Mouse (Mus musculus) R1 (cell line): ENCODE results near the gene Nlgn1.

Source experiments
- DNase-seq: peaks from one replicate; pipeline ENCODE4 v3.0.0-alpha.2; 2018; ENCODE audit warnings: low read depth, low spot score

Nlgn1 gene

DNA sequence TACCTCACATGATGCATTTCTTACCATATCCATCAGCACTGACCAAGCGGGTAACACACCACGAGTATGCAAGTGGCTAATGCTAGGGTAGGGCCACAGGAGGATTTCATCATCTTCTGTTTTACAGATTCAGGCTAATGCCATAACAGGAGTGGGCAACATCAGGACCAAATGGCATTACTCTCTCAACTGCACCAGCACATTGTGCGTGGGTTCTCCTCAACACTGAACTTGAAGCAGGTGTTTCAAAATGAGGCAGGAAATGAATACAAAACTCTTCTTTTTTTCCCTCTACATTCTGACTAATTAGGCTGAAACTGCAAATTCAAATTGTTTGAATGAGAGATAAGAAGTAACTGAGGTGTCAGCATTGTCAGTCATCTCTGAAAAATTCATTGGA lies 518.9 kb downstream of the Nlgn1 start:
- DNase-seq = no peak

DNA sequence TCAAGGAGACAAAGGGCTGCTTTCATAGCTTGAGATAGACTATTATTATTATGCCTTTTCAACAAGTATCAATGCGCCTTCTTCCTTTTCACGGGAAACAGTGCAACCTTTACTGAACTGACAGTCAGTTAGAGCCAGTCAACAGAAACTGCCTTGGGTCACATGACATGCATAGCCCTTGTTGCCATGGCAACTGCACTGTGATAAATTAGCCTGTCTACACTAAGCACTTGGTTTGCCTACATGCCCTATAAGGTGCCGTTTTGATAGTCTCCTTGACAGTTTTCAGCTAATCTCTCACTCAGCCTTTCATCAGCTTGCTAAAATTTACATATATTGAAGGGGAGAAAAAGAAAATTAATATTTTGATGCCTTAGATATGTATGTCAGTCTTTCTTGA lies 524.7 kb downstream of the Nlgn1 start:
- DNase-seq = peak; percentile 27

DNA sequence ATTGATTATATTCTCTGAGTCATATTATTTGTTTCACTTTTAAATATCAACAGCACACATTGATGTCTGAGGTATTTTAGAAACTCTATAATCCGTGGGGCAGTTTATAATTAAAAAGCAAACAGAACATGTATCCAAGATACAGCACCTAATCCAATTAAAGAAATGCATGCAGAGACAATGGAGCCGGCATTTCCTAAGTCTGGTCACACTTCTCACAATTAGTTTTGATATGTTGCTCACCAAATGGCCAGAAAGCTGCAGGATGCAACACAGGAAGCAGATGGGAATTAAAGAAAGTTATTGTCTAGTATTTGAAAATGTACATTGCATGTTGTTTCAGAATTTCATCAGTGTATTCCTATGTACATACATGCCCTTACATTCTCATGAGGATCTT lies 550.6 kb downstream of the Nlgn1 start:
- no peak for DNase-seq

DNA sequence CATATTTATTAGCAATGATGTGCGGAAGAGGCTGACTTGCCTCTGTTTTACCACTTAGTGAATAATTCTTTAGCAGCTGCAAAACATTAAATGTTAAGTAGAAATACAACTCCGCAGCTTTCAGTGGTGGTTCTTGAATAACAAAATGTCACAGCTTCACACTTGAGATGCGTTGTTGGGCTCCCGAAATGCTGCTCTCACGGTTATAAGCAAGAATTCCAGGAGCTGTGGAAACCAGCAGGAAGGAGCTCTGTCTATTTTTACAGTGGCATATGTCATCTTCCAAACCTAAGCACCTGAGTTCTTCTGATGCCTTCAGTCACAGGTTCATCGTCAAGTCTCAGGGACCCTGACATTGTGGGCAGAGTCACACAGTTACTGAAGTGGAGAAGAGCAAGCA lies 556.8 kb downstream of the Nlgn1 start:
- no peak for DNase-seq

DNA sequence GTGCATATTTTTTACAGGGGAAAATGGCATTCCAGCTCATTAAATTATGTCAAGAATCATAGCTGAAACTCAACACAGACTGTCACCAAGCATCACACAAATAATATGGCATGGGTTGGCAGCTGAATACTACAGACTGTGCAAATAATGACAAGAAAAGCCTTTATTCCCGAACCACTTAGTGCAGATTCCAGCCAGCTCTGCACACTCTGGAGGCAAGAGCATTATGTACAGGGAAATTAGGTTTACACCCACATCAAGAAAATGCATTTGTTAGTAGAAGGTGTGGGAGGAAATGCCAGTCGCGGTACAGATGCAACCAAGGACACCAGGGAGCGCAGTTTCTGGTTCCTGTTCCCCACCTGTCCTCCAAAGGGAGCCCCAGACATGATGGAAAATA lies 558.4 kb downstream of the Nlgn1 start:
- DNase-seq = no peak

DNA sequence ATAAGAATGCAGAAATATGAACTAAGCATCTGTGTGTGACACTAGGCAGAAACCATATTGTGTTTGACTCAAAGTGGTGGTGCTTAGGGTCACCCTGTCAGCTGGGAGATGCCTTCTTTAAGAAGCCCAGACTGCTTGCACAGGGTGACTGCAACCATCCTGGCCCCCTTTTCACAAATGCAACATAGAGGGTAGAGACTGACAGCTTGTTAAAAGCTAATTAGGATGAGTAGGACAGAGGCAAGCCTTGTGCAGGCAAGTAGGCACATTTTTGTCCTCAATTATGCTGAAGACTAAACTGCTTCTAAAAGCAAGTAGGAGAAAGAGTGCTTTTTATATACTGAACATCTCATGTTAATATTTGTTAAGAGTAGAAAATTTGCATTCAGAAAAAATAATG lies 558.8 kb downstream of the Nlgn1 start:
- no peak for DNase-seq

DNA sequence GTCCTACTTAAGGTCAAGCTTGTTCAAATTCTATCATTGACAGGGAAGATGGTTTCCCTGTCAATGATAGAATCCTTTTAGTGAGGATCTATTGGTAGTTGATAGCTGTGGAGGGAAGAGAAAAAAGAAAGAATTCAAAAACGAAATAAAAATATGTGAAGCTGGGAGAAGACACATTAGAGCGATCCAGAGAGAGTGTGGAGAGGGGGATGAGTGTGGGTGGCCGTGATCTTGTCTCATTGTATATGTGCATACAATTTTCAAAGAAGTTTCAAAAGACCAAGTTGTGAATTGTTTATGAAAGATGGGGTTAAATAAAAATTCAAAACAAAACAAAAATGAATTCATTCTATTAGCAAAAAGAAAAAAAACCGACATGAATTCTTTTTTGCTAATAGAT lies 568.6 kb downstream of the Nlgn1 start:
- DNase-seq = no peak

DNA sequence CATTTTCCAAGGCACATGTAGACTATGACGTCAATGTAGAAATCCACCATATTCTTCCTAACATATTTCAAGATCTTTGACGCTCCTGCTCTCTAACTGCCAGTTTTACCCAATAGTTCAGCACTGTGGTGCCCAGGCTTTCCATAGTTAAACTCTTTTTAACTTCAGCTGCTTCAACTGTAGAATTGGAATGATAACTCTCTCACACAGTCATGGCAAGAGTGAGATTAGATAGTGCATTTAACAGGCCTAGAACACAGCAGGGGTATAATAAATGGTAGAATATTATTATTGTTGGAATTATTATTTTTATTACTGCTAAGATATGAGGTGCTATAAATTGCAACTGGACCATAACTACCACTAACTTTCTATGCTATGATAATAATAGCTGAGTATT lies 574.4 kb downstream of the Nlgn1 start:
- DNase-seq = no peak

DNA sequence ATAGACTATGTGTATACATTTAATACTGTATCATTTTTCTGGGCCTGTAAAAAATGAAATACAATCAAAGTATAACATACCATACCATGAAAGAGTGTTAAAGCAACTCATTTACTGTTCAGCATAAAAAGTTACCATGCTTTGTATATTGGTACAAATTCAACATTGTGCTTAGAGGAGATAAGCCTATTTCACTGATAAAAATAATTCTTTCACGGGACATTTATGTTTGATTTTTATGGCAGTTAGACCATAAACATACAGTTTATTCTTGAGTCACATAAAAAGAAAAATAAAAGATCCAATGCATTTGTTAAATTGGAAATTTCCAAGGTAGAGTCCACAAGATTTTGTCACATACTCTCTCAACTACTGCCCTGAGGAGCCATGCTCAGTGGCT lies 608.1 kb downstream of the Nlgn1 start:
- no peak for DNase-seq

DNA sequence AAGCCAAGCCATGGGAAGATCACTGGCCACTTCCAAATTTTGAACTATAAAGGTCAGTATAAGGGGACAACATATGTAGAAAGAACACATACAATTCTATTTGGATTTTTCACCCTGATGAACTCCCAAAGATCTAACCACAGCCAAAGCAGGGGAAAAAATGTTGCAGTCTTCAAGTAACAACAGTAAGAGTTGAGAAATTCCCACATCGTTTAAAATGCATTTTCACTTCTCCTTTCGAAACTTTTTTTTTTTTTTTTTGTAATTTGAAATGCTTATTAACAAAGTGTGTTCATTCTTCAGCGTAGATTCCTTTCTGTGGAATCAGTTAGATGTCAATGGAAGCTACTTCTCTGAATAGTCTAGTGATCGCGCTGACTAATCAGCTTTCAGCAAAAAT lies 610.8 kb downstream of the Nlgn1 start:
- DNase-seq = no peak

DNA sequence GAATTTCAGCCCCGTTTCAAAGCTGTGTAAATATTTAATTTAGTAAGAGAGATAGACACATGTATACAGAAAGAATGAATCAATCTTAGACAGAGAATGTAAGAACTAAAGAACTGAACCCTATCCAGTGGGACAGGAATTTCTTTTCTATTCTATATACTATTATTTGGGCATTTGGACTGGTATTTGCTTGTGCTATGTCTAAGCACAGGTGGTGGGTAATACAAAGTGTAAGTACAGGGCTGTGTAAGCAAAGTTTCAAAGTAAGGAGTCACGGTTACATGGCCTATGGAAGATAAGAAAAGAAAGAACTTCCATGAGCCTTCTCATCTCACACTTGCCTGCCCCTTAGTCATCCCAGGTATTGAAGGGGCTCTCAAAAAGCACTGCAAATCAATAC lies 624.9 kb downstream of the Nlgn1 start:
- DNase-seq = no peak

DNA sequence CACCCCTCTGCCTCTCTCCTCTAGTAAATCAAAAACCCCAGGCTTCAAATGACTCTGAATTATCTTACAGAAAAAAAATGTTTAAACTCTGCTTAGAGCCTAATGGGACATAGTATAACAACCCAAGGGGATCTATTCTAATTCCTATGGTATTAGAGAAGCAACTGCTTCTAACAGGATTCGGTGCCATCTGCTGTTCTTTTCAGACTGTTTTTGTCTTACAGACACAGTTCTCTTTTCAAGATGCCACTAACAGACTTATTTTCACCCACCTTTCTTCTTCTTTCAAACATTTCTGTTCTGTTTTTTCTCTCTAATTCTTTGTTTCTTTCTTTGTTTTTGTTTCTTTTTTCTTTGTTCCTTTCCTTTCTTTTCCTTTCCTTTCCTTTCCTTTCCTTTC lies 635.0 kb downstream of the Nlgn1 start:
- DNase-seq = no peak

DNA sequence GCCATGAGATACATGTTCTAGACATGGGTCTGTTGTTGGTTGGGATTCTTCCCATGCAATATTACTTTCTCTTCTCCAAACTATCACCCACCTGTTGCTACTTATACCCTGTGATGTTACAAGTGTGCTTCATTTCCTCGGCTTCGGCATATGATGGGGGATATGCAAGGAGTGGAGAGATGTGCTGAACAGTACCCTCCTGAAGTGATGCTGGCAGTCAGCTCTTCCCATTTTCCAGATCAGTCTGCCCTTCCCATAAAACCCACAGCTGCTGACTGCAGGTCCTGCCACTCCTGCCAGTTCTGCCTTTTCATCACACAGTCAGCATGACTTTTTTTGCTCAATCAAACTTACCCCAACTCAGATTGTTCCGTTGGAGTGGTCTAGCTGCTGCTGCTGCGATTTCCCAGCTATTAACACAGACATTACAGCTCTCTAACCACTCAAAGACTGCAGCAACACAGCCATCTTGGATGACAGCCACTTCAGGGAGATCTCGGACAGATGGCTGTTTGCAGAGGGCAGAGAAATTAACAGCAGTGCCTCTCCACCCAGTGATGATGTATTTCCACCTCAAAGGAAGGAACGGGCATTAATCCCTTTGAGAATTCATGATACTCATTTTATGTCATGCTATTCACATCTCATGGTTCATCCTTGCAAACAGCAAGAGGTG lies 643.3 kb downstream of the Nlgn1 start:
- no peak for DNase-seq

DNA sequence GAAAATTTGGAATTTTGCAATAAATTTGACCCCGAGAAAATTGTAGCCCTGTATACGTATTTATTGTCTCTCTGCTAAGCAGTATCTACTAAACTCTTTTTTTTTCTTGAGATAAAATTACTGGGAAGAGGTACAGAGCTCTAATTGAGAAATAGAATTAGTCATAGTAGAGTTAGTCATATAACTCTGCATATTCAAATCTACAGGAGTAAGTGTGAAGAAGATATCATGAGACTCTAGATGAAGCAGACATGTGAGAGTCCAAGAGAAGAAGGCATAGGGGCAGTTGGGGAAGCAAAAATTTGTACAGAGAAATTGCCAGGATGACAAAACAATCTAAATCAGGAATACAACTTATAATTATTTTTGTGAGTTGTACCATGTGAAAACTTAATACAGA lies 648.6 kb downstream of the Nlgn1 start:
- no peak for DNase-seq

DNA sequence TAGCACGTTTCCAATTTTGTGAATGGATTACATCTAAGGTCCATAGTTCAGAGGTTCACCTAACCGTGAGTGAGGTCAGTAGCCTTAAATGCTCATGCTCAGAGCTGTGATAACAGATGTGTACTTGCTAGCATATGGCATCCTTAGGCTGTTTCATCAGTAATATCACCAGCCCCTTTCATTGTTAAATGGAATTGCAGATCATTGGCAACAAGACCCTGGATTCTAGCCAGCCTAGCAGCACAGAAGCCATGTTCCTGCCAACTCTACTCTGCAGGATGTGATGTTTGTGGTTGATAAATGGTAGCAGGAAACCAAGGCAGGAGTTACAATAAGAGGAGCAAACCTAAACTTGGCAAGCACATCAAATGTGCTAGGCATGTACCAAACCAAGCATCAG lies 652.9 kb downstream of the Nlgn1 start:
- no peak for DNase-seq

DNA sequence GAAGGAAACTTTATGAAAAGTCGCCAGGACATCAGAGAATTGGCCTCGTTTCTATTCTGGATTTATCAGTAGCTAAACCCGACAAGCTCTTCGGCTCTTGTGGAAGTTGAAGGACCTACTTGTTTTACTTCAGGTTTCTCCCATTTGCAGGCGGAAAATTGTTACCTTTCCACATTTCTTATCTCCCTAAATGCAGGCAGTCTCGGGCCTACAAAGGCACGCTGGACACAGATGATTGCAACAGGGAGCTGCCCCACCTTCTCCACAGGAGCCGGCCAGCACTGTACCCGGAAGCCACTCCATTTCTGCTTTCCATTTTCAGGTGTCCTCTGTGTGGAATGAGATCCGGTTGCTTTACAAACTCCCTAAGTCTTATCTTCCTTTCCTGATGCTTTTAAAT lies 656.4 kb downstream of the Nlgn1 start:
- no peak for DNase-seq

DNA sequence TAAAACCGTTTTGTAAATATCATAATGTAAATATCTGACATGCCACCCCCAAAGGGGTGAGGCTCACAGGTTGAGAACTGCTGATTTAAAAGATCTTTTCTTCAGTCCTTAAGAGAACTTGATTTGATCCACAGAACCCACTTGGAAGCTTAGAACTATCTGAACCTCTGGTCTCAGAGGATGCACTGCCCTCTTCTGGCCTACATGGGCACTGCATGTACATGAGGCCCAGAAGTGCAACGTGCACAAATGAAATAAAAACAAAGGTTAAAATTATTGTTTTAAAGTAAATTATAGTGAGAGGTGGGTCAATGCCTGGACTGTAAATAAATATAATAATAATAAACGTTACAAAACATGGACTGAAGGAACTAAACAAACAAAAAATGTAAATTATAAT lies 657.2 kb downstream of the Nlgn1 start:
- peak; percentile 59 for DNase-seq

DNA sequence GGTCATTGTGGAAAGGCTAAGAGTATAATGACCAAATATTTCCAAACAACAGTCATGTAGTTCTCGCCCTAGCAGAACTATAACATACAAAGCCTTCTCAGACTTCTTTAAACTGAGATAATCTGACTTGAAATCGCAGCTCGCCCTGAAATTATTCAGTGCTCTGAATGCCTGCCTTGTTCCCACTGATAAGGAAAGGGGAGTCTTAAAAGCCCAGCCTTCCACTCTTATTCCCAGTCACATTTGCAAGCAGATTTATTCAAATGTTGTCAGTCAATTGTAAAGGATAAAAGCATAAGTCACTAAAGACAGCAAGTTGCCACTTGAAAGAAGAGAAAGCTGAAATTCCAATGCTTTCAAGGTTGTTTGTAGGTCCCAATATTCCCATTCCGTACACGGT lies 658.9 kb downstream of the Nlgn1 start:
- DNase-seq = no peak

DNA sequence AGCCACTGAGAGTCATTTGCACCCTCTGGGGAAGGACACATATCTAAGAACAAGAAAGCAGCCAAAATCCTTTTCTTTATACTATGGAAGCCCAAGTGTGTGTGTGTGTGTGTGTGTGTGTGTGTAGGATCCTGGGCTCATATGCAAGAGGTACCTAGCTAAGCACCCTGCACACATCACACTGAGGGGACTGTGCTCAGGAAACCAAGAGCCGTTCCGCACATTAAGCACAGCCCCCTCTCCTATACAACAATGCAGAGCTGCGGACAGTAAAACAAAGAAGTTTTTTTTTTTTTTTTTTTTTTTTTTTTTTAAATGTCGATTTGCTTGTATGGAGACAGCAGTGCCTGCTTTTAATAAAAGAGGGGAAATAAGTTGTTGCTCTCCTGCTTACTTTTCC lies 659.5 kb downstream of the Nlgn1 start:
- no peak for DNase-seq

DNA sequence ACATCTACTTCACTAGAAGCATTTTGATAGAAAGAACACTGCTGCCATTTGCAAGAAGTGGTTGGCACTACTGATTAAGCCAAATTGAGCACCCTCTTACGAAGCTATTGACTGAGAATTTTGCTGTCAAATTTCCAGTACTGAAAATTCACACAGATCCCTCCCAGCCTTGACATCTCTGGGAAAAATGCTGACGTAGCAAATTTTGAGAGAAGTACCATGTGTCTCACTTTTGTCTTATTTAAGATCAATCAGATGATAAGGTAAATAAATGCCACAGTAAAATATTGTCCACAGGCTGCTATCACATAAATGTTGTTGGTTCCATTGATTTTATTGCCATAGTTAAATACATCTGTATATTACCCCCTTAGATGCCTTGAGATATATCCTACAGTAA lies 668.8 kb downstream of the Nlgn1 start:
- no peak for DNase-seq

DNA sequence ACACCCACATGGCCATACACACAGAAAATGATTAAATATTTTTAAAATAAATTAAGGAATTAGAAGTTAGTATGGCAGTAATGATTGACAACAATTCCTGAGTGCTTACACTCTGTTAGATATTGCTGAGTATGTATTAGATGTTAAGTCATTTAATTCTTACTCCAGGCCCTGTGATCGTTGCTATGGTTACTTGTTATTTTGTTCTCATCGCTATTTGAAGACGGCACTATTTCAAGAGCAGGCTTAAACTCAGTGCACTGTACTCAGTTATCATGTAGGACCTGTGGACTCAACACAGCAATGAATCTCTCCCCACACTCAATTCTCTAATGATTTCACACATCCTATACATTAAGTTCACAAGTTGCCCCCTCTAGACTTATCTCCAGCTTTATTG lies 672.0 kb downstream of the Nlgn1 start:
- no peak for DNase-seq

DNA sequence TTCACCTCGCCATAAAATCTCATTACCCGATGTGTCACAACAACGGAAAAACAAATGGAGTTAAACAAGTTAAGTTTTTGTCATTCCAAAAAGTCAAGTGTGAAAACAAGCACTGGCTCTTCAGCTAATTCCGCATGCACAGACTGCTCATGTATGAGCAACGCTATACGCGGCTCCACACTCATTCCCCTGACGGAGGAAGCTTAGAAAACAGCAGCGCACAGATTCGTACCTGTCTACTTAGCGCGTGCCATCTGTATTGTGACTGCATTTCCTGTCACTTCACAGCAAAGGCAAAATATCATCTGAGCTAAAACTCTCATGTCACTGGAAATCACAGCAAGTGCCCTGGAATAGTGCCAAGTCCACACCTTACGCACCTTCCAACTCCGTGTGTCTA lies 674.3 kb downstream of the Nlgn1 start:
- peak; percentile 3 for DNase-seq

DNA sequence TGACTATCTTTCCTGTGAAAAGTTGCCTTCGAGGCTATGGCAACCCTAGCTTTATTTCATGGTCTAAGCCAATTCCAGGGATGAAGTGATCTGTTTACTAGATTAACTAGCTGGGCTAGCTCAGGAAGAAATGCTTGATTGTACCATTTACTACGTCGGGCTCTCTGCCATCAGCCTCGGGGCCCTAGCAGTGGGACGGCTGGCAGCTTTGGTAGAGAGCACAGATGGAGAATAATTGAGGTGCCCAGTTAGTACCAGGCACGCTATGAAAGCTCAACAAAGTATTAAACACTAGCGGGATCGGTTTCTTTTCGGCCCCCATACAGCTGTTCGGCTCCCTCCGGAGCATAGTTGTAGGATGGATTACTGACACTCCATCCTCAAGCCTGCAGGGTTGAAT lies 675.2 kb downstream of the Nlgn1 start:
- DNase-seq = no peak

DNA sequence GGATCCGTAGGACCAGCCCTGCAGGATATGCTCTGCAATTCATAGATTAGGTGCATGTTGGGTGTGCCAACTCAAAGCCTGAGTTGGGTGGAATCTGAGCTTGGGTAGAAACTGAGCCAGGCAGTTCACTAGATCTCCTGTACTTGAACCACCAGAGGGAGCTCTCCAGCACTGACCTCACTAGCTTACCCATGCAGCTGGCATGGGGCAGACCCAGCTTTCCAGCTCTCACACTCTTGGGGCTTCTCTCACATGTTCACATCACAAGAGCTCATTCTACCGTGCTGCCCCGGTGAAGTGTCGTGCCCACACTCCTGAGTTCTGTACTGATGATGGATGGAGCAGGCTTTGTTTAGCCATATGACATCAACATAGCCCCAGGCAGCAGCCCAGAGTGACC lies 679.2 kb downstream of the Nlgn1 start:
- peak; percentile 44 for DNase-seq
